11 mouse cellular contexts compared by ENCODE assay signal in genomic region chr4:59387387-59388210, GRCm38 (mm10). TPM values are rescaled to one million over a fixed set of nuclear protein-coding genes. Genes with fewer than 3 reads are reported as not detected.
A peak's percentile ranks its signal among the peaks of the same experiment; 100 is the strongest.
DNase-seq lines count a peak whose midpoint lies in the region; ATAC-seq and TF ChIP-seq lines count a peak whose summit lies in the region.
"Had no signal": no experiment of that assay in that cellular context is flagged by ENCODE, and none has a peak within 500 bp of the region (broad histone marks: within the 10 kb centered on the region; RNA-seq: fewer than 3 reads in every experiment).

No protein-coding gene starts in this region.

- no peak for ATAC-seq in forebrain, postnatal 0 days
- ATAC-seq in forebrain, embryonic 15.5 days (replicated peaks), result no peak
- no peak for ATAC-seq in midbrain, embryonic 13.5 days
- ATAC-seq in midbrain, postnatal 0 days (ENCODE audit: low FRiP score), result no peak
- no peak for ATAC-seq in limb, embryonic 12.5 days (ENCODE audit: insufficient number of reproducible peaks, insufficient read depth, low FRiP score, low TSS enrichment, low read depth)
- peak; percentile 76 for ATAC-seq in stomach, postnatal 0 days (ENCODE audit: low FRiP score, low TSS enrichment)

- no peak for DNase-seq in forebrain, postnatal 0 days
- DNase-seq in midbrain, postnatal 0 days (ENCODE audit: low spot score), result no peak
- no peak for DNase-seq in stomach, postnatal 0 days (ENCODE audit: low spot score)
- DNase-seq in testis, postnatal 10 days (ENCODE audit: low spot score), result no peak
- no peak for DNase-seq in left cerebral cortex, postnatal 10 days (ENCODE audit: extremely low spot score in 1 of 2, low spot score in 2 of 2)

- no peak overlapping the region for H3K9ac ChIP-seq in forebrain, postnatal 0 days
- H3K9ac ChIP-seq in forebrain, embryonic 15.5 days (replicated peaks), result no peak overlapping the region
- no peak overlapping the region for H3K9ac ChIP-seq in midbrain, embryonic 13.5 days (replicated peaks)
- no peak overlapping the region for H3K9ac ChIP-seq in midbrain, postnatal 0 days (replicated peaks; ENCODE audit: low read length, poor library complexity, severe bottlenecking)
- no peak overlapping the region; the same call in 1 of the 2 replicates for H3K9ac ChIP-seq in limb, embryonic 12.5 days (replicated peaks)
- no peak overlapping the region for H3K9ac ChIP-seq in stomach, postnatal 0 days (ENCODE audit: low read length)
- H3K9ac ChIP-seq: forebrain, embryonic 13.5 days had no signal

- no peak for TF ChIP-seq EP300 in stomach, postnatal 0 days (optimal IDR thresholded peaks at IDR 0.05)

- no peaks in the 10 kb centered on the region for H3K9me3 ChIP-seq in forebrain, postnatal 0 days (ENCODE audit: low read length)
- no peaks in the 10 kb centered on the region for H3K9me3 ChIP-seq in forebrain, embryonic 15.5 days
- no peaks in the 10 kb centered on the region for H3K9me3 ChIP-seq in midbrain, embryonic 13.5 days
- no peaks in the 10 kb centered on the region for H3K9me3 ChIP-seq in midbrain, postnatal 0 days (ENCODE audit: low read length)
- no peaks in the 10 kb centered on the region for H3K9me3 ChIP-seq in limb, embryonic 12.5 days
- no peaks in the 10 kb centered on the region for H3K9me3 ChIP-seq in stomach, postnatal 0 days (ENCODE audit: control insufficient read depth, low read length)
- H3K9me3 ChIP-seq: forebrain, embryonic 13.5 days; G1E; midbrain, embryonic 10.5 days had no signal

- no peak for TF ChIP-seq CTCF in forebrain, postnatal 0 days (IDR thresholded peaks at IDR 0.05; ENCODE audit: low read depth)
- TF ChIP-seq CTCF in midbrain, postnatal 0 days (IDR thresholded peaks at IDR 0.05), result no peak
- no peak for TF ChIP-seq CTCF in stomach, postnatal 0 days (IDR thresholded peaks at IDR 0.05; ENCODE audit: low read depth)

- intact Hi-C loops in left cerebral cortex, postnatal 10 days (cut with DNase I), result loop anchor here (5.0 to 10.0 kb wide), 3 partner anchors 75 to 477 kb away; no protein-coding TSS in a partner anchor

- H3K4me3 ChIP-seq in forebrain, postnatal 0 days (ENCODE audit: low read depth, low read length), result no peak overlapping the region
- H3K4me3 ChIP-seq in forebrain, embryonic 15.5 days, result no peak overlapping the region
- H3K4me3 ChIP-seq in midbrain, embryonic 13.5 days (replicated peaks), result no peak overlapping the region
- no peak overlapping the region for H3K4me3 ChIP-seq in midbrain, postnatal 0 days (ENCODE audit: low read depth, low read length)
- H3K4me3 ChIP-seq in limb, embryonic 12.5 days (replicated peaks), result no peak overlapping the region
- no peak overlapping the region for H3K4me3 ChIP-seq in stomach, postnatal 0 days (ENCODE audit: low read depth, low read length)
- H3K4me3 ChIP-seq: midbrain, embryonic 10.5 days had no signal

- no peaks in the 10 kb centered on the region for H3K36me3 ChIP-seq in forebrain, postnatal 0 days (ENCODE audit: insufficient read depth)
- no peaks in the 10 kb centered on the region for H3K36me3 ChIP-seq in forebrain, embryonic 15.5 days
- H3K36me3 ChIP-seq in midbrain, embryonic 13.5 days, result no peaks in the 10 kb centered on the region
- H3K36me3 ChIP-seq in midbrain, postnatal 0 days (ENCODE audit: insufficient read depth, low read length), result no peaks in the 10 kb centered on the region
- H3K36me3 ChIP-seq in limb, embryonic 12.5 days, result no peaks in the 10 kb centered on the region
- H3K36me3 ChIP-seq in stomach, postnatal 0 days (ENCODE audit: control insufficient read depth, insufficient read depth, low read length), result no peaks in the 10 kb centered on the region
- H3K36me3 ChIP-seq: midbrain, embryonic 10.5 days had no signal

- WGBS in forebrain, postnatal 0 days, result 55% methylated on average over 13 of the region's 13 CpGs
- WGBS in forebrain, embryonic 15.5 days, result 59% methylated on average over 13 of the region's 13 CpGs
- 70% methylated on average over 13 of the region's 13 CpGs for WGBS in midbrain, embryonic 13.5 days
- WGBS in midbrain, postnatal 0 days, result 60% methylated on average over 13 of the region's 13 CpGs
- 31% methylated on average over 13 of the region's 13 CpGs for WGBS in limb, embryonic 12.5 days
- 39% methylated on average over 13 of the region's 13 CpGs for WGBS in stomach, postnatal 0 days

- H3K27me3 ChIP-seq in forebrain, postnatal 0 days (ENCODE audit: insufficient read depth, low read length), result no peaks in the 10 kb centered on the region
- 0 out of 2 replicates have a peak, but pooled peaks cover 5% of the 10 kb centered on the region for H3K27me3 ChIP-seq in forebrain, embryonic 15.5 days
- peaks cover 7% of the 10 kb centered on the region; the same call in 1 of the 2 replicates for H3K27me3 ChIP-seq in midbrain, embryonic 13.5 days
- H3K27me3 ChIP-seq in midbrain, postnatal 0 days (ENCODE audit: insufficient read depth, low read length), result no peaks in the 10 kb centered on the region
- H3K27me3 ChIP-seq in limb, embryonic 12.5 days, result 0 out of 2 replicates have a peak, but pooled peaks cover 3% of the 10 kb centered on the region
- H3K27me3 ChIP-seq in stomach, postnatal 0 days (ENCODE audit: control insufficient read depth, insufficient read depth, low read length), result no peaks in the 10 kb centered on the region

- H3K4me2 ChIP-seq in forebrain, postnatal 0 days (ENCODE audit: low read depth), result peak overlapping the region; percentile 50
- H3K4me2 ChIP-seq in forebrain, embryonic 15.5 days (replicated peaks), result no peak overlapping the region
- H3K4me2 ChIP-seq in midbrain, embryonic 13.5 days (replicated peaks), result no peak overlapping the region; the same call in 1 of the 2 replicates
- no peak overlapping the region for H3K4me2 ChIP-seq in midbrain, postnatal 0 days (ENCODE audit: low read depth, low read length, poor library complexity, severe bottlenecking)
- peak overlapping the region; percentile 52 for H3K4me2 ChIP-seq in limb, embryonic 12.5 days
- H3K4me2 ChIP-seq in stomach, postnatal 0 days (replicated peaks; ENCODE audit: low read depth), result peak overlapping the region; percentile 20

- H3K27ac ChIP-seq in forebrain, postnatal 0 days (ENCODE audit: low read depth, low read length), result no peak overlapping the region
- H3K27ac ChIP-seq in forebrain, embryonic 15.5 days (replicated peaks), result no peak overlapping the region
- 0 out of 2 replicates have a peak overlapping the region, but pooled peaks have one; percentile 3 for H3K27ac ChIP-seq in midbrain, embryonic 13.5 days
- no peak overlapping the region for H3K27ac ChIP-seq in midbrain, postnatal 0 days (ENCODE audit: low read depth, low read length)
- no peak overlapping the region for H3K27ac ChIP-seq in limb, embryonic 12.5 days
- peak overlapping the region; percentile 73 for H3K27ac ChIP-seq in stomach, postnatal 0 days (replicated peaks)

- 0 out of 2 replicates have a peak, but pooled peaks cover 9% of the 10 kb centered on the region for H3K4me1 ChIP-seq in forebrain, postnatal 0 days (ENCODE audit: insufficient read depth)
- H3K4me1 ChIP-seq in forebrain, embryonic 15.5 days, result peaks cover 30% of the 10 kb centered on the region
- H3K4me1 ChIP-seq in midbrain, embryonic 13.5 days (replicated peaks), result peaks cover 17% of the 10 kb centered on the region
- H3K4me1 ChIP-seq in midbrain, postnatal 0 days (ENCODE audit: insufficient read depth, low read length), result peaks cover 9% of the 10 kb centered on the region; the same call in 1 of the 2 replicates
- peaks cover 19% of the 10 kb centered on the region for H3K4me1 ChIP-seq in limb, embryonic 12.5 days (replicated peaks)
- H3K4me1 ChIP-seq in stomach, postnatal 0 days (replicated peaks; ENCODE audit: control insufficient read depth, insufficient read depth), result no peaks in the 10 kb centered on the region

RNA-seq across cellular contexts. Expression of gene Susd1, which starts 50.8 kb away (rescaled TPM):
- total RNA-seq in forebrain, postnatal 0 days (2014; rRNA removed), result 7.9 and 8.7 TPM in 2 replicates
- 1.2 and 1.6 TPM in 2 replicates for polyA plus RNA-seq in forebrain, postnatal 0 days (2015; fragmentation: Nextera tagmentation; extraction: Ambion mirVana)
- polyA plus RNA-seq in forebrain, embryonic 15.5 days (2015; fragmentation: Nextera tagmentation; extraction: Ambion mirVana), result 0.90 and 0.91 TPM in 2 replicates
- polyA plus RNA-seq in midbrain, embryonic 13.5 days (2015; fragmentation: Nextera tagmentation; extraction: Ambion mirVana), result 1.1 and 1.4 TPM in 2 replicates
- total RNA-seq in midbrain, postnatal 0 days (2014; rRNA removed), result 8.6 and 8.9 TPM in 2 replicates
- 2.0 and 2.2 TPM in 2 replicates for polyA plus RNA-seq in midbrain, postnatal 0 days (2015; fragmentation: Nextera tagmentation; extraction: Ambion mirVana)
- polyA plus RNA-seq in limb, embryonic 12.5 days (2016; fragmentation: Nextera tagmentation; extraction: Ambion mirVana), result 1.2 and 1.8 TPM in 2 replicates
- polyA plus RNA-seq in stomach, postnatal 0 days (2015; fragmentation: Nextera tagmentation; extraction: Ambion mirVana), result 3.2 and 3.4 TPM in 2 replicates
- total RNA-seq in left cerebral cortex, postnatal 10 days (2021), result 1 to 10 TPM; 8.6 to 9.8 TPM

Comparison
In these comparisons a context has a peak if more than half of its experiments do, and no peak if none do; other contexts are left out.
1. H3K27ac ChIP-seq: peak in midbrain, embryonic 13.5 days (single experiment) and stomach, postnatal 0 days (single experiment); none in forebrain, postnatal 0 days (single experiment), forebrain, embryonic 15.5 days (single experiment), midbrain, postnatal 0 days (single experiment) and limb, embryonic 12.5 days (single experiment).
2. H3K4me2 ChIP-seq: peak in forebrain, postnatal 0 days (single experiment), limb, embryonic 12.5 days (single experiment) and stomach, postnatal 0 days (single experiment); none in forebrain, embryonic 15.5 days (single experiment), midbrain, embryonic 13.5 days (single experiment) and midbrain, postnatal 0 days (single experiment).